Mouse (Mus musculus): ENCODE data around the gene Cubn. TPM values are rescaled to one million over a fixed set of nuclear protein-coding genes. Genes with fewer than 3 reads are reported as not detected.

The Cubn gene
- total RNA-seq, 2 experiments from 2014 or later: 0.32 TPM

- intact Hi-C loops (cut with DNase I): loop anchor here (10.0 kb wide), 2 partner anchors 783 to 1023 kb away; partner anchors contain the start of gene Hacd1
- DNase-seq (ENCODE audit: low spot score in 2 of 2): peak; percentile 94 to 99
These were observed 220.3 kb downstream of the Cubn start, which contains the start of gene Rsu1 for GRCm38 (mm10) chr2:13271165-13271957. Rsu1 (minus strand) TSS chr2:13271415.

GRCm38 (mm10) chr2:13270736-13271135, 220.9 kb downstream of the Cubn start:
- DNase-seq (ENCODE audit: low spot score in 2 of 2): no peak
- intact Hi-C loops (cut with DNase I): loop anchor here (10.0 kb wide), 2 partner anchors 784 to 1024 kb away; partner anchors contain the start of gene Hacd1

GRCm38 (mm10) chr2:13268681-13269293, 222.8 kb downstream of the Cubn start:
- DNase-seq (ENCODE audit: low spot score in 2 of 2): no peak
- intact Hi-C loops (cut with DNase I): loop anchor here (10.0 kb wide), 1 partner anchor 1264 kb away; no protein-coding TSS in a partner anchor

GRCm38 (mm10) chr2:13264875-13265274, 226.7 kb downstream of the Cubn start:
- intact Hi-C loops (cut with DNase I): loop anchor here (2.0 to 10.0 kb wide), 2 partner anchors 826 to 1260 kb away; no protein-coding TSS in a partner anchor

GRCm38 (mm10) chr2:13263150-13263549, 228.5 kb downstream of the Cubn start:
- DNase-seq (ENCODE audit: low spot score in 2 of 2): no peak
- intact Hi-C loops (cut with DNase I): loop anchor here (10.0 kb wide), 1 partner anchor 1258 kb away; no protein-coding TSS in a partner anchor

More at GRCm38 (mm10) chr2:13264875-13265274, 226.7 kb downstream of the Cubn start:
- DNase-seq (ENCODE audit: low spot score in 2 of 2): peak; percentile 20 to 35

GRCm38 (mm10) chr2:13258606-13259005, 233.0 kb downstream of the Cubn start:
- no peak for DNase-seq (ENCODE audit: low spot score in 2 of 2)
- intact Hi-C loops (cut with DNase I): no loop called here

- intact Hi-C loops (cut with DNase I): no loop called here
- DNase-seq (ENCODE audit: low spot score in 2 of 2): no peak
These were observed 250.9 kb downstream of the Cubn start for GRCm38 (mm10) chr2:13240711-13241110.

GRCm38 (mm10) chr2:13237140-13237901, 254.3 kb downstream of the Cubn start:
- intact Hi-C loops (cut with DNase I): loop anchor here (2.0 to 10.0 kb wide), 5 partner anchors 225 to 1233 kb away; partner anchors contain the start of gene C1ql3
- DNase-seq (ENCODE audit: low spot score in 2 of 2): peak; percentile 50 to 64

GRCm38 (mm10) chr2:13235696-13236095, 255.9 kb downstream of the Cubn start:
- no peak for DNase-seq (ENCODE audit: low spot score in 2 of 2)
- intact Hi-C loops (cut with DNase I): loop anchor here (2.0 to 10.0 kb wide), 5 partner anchors 223 to 1231 kb away; partner anchors contain the start of gene C1ql3

- no peak for DNase-seq (ENCODE audit: low spot score in 2 of 2)
- intact Hi-C loops (cut with DNase I): loop anchor here (5.0 to 10.0 kb wide), 3 partner anchors 222 to 1230 kb away; partner anchors contain the start of gene C1ql3
These were observed 256.8 kb downstream of the Cubn start for GRCm38 (mm10) chr2:13234796-13235195.

- no peak for DNase-seq (ENCODE audit: low spot score in 2 of 2)
- intact Hi-C loops (cut with DNase I): loop anchor here (10.0 kb wide), 1 partner anchor 1229 kb away; no protein-coding TSS in a partner anchor
These were observed 257.7 kb downstream of the Cubn start for GRCm38 (mm10) chr2:13233902-13234301.

GRCm38 (mm10) chr2:13233254-13233835, 258.3 kb downstream of the Cubn start:
- intact Hi-C loops (cut with DNase I): loop anchor here (10.0 kb wide), 1 partner anchor 1229 kb away; no protein-coding TSS in a partner anchor
- no peak for DNase-seq (ENCODE audit: low spot score in 2 of 2)

GRCm38 (mm10) chr2:13232305-13232704, 259.3 kb downstream of the Cubn start:
- no peak for DNase-seq (ENCODE audit: low spot score in 2 of 2)
- intact Hi-C loops (cut with DNase I): loop anchor here (10.0 kb wide), 1 partner anchor 1228 kb away; no protein-coding TSS in a partner anchor

- DNase-seq (ENCODE audit: low spot score in 2 of 2): no peak
- intact Hi-C loops (cut with DNase I): loop anchor here (10.0 kb wide), 1 partner anchor 1225 kb away; no protein-coding TSS in a partner anchor
These were observed 261.9 kb downstream of the Cubn start for GRCm38 (mm10) chr2:13229686-13230085.

Other genes with a start within 250 kb of the Cubn start
- gene Rsu1, start 220.4 kb downstream of the Cubn start, total RNA-seq (2021): 10 to 100 TPM; 31.8 to 42.1 TPM
- gene Trdmt1, start 52.9 kb upstream of the Cubn start, total RNA-seq (2021): 1 to 10 TPM; 3.6 to 7.7 TPM
- 10 to 100 TPM; 56.3 to 56.4 TPM for gene Vim, start 82.1 kb upstream of the Cubn start, total RNA-seq (2021)